Mouse (Mus musculus): Measurements from ENCODE around the gene Ntng1.

Gene Ntng1

GRCm38 (mm10) chr3:109781917-109782288 lies 361.9 kb downstream of the Ntng1 start:
- DNase-seq (ENCODE audit: low read depth): no peak

DNA sequence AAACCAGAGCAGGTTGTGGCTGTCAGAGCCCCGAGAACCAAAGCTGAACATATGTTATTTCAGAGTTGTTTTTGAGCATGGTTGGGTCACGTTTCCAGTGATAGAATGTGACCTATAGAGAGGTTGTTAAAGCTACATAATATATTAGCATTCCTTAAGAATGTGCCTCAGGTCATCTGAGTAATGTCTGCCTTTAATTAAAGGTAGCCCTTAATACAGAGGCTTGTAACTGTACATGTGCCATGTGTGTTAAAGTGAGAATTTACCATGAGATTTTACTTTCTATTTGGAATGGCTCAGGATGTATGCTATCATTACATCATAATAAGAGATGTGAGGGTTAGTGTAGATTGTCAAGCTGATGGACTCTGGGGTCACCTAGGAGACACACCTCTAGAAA lies 368.6 kb downstream of the Ntng1 start:
- DNase-seq (ENCODE audit: low read depth): no peak

GRCm38 (mm10) chr3:109772120-109772519 lies 371.7 kb downstream of the Ntng1 start:
- DNase-seq (ENCODE audit: low read depth): no peak

DNA sequence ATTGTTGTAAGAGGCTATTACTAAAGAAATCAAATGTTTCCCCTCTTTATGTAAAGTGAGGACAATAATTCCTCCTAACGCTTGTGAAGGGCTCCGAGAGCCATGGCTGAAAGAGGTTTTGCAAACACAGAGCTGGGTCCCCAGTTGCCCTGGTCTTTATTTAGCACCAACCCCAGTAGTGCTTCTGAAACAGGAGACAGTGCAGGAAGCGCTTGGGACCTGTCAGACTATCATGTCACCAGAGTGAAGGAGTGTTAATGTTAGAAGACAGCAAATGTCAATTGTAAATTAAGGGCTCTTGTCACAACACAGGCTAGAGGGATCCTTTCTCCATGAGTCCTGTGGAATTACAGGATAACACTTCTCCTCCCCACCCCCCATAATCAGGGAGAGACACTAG lies 376.9 kb downstream of the Ntng1 start:
- DNase-seq (ENCODE audit: low read depth): no peak

DNA sequence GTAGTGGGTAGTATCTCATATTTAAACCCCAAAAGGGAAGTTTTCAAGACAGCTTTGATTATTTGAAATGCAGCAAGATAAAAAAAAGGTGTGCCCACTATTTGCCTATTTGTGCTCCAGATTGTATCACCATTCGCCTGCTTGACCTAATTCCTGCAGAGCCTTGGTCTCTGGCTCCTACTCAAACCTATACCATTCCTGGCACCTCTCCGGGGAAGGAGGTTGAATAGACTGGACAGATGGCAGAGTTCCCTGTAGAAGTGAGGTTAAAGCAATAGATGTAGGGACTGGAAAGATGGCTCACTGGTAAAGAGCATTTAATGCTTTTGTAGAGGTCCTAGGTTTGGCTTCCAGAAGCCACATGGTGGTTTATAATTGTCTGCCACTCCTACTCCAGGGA lies 378.2 kb downstream of the Ntng1 start:
- DNase-seq (ENCODE audit: low read depth): no peak

GRCm38 (mm10) chr3:109765141-109765540 lies 378.7 kb downstream of the Ntng1 start:
- DNase-seq (ENCODE audit: low read depth): no peak

DNA sequence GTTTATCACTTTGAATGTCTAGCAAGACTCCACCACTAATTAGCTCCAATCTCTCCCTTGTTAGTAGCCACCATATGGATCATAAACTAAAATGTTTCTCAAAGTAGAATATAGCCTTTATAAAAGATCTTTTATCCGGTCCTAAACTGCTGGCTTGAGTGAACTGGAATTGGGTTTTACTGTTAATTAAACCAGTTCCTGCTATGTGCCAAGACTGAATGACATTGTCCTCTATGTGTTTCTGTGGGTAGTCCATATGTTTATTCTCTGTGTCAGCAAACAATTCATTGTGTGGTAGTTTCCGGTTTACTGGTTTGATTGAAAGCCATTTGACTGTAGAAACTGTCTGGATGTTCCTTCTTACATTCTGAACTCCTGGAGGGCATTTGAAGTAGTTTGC lies 387.4 kb downstream of the Ntng1 start:
- DNase-seq (ENCODE audit: low read depth): no peak

DNA sequence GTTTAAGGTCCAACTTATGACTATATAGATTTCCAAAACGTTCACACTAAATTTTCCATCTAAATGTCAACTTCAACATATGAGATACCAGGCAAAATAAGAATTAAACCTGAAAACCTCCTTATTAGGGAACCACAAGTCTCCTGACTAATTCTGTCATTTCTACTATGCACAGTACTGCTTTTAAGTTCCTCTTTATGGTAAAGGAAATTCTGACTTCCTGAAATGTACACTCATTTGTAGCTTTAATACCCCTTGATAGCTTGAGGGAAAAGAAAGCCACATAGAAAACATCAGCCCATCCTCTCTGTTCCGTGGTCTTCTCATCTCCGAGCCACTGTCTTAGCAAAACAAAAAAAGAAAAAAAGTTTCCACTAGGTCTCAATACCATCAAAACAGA lies 396.2 kb downstream of the Ntng1 start:
- peak; percentile 33 for DNase-seq (ENCODE audit: low read depth)

GRCm38 (mm10) chr3:109740466-109741102 lies 403.2 kb downstream of the Ntng1 start:
- peak; percentile 9 for DNase-seq (ENCODE audit: low read depth)

DNA sequence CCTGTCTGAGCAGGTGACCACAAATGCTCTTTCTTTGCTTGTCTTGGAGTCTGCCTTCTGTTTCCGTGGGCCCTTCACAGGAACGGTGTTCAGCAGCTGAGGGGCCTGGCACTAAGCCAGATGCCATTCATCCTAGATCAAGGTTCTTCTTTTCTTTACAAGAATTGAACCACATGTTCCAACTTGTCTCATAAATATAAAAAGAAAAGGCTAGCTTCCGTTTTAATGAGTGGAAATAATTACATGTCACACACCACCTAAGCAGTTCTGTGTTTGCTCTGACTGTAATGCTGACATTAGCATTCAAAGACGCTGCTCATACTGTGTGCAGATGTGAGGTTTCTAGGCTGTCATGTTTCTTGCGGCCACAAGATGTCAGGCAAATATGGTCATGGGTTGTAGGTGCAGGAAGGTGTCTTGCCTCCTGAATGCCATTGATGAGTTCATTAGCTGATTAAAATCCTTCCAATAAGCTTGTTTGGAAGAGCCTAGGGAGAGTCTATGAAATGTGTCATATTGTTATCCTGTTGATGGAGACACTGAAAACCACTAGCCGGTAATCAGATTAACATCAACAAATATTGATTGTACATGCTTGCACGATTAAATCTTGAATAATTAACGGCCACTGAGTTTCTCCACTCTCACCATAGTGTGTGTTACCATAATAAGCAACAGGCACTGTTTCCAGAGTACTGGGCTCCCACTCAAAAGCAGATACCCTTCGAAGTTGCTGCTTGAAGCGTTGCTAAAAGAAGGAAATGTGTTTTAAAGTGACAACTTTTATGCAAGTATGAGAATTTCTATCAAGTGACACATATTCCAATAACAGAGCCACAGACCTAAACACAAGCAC lies 411.3 kb downstream of the Ntng1 start:
- peak; percentile 61 for DNase-seq (ENCODE audit: low read depth)

GRCm38 (mm10) chr3:109731592-109732230 lies 412.1 kb downstream of the Ntng1 start:
- DNase-seq (ENCODE audit: low read depth): no peak

All from 416B (cell line).